Mouse (Mus musculus) CD4-positive helper T cell, adult 2 months (primary cell): ENCODE measurements around the gene Hps5.
"Not testable (repeated sequence)": the region's sequence is repeated elsewhere in the genome, so short reads cannot be mapped to it uniquely, and the experiment has no call there.

Experiments
- DNase-seq: peaks from one replicate; pipeline ENCODE4 v3.0.0-alpha.2; 2012; ENCODE audit warnings: low read depth, missing footprints, low spot score

The Hps5 gene

DNA sequence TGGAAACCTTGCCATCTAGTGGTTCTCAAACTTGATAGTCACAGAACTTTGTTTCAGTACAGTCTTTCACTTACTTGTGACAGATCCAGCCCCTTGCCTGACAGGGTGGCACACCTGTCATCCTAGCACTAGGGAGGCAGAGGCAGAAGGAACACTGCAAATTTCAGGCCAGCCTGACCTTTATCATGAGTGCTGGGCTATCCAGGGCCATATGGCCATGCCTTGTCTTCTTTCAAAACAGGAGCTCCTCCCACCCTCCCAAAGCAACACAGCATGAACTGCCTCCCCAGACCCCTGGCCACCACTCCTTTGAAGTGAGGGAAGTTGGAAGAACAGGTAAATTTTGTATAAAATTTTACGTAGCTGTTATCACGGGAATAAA, 31.9 kb upstream of the Hps5 start:
- DNase-seq = no peak

DNA sequence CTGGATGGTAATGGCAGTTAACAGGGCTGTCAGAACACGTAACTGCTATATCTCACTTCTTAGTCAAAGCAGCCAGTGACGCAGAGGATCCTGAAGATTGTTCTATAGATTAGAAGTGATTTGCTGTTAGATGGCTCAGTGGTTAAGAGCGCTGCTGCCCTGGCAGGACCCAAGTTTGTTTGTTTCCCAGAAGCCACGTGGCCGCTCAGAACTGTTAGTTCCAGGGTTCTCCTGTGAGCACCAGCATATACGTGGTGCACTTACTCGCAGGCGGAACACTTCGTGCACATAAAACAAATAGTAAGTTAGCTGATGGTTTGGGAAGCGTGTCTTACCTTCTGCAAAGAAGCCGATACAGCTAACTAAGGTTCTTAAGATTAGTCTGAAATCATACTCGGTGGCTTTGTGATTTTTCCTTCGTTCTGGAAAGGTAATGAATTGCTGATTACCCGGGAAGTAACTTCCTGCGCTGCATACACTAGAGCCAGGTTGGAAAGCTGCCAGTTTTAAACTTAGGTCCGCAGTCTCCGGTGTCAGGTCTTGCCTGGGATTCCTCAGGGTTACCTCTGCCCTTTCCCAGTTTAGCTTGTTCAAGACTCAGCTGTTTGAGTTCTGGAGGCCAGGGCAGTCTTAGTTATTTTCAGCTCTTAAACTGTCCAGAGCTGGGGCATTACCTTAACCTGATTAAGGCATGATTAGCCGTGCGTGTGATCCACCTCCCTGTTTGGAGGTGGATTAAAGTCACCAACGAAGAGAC, 31.4 kb upstream of the Hps5 start:
- peak; percentile 30 for DNase-seq

DNA sequence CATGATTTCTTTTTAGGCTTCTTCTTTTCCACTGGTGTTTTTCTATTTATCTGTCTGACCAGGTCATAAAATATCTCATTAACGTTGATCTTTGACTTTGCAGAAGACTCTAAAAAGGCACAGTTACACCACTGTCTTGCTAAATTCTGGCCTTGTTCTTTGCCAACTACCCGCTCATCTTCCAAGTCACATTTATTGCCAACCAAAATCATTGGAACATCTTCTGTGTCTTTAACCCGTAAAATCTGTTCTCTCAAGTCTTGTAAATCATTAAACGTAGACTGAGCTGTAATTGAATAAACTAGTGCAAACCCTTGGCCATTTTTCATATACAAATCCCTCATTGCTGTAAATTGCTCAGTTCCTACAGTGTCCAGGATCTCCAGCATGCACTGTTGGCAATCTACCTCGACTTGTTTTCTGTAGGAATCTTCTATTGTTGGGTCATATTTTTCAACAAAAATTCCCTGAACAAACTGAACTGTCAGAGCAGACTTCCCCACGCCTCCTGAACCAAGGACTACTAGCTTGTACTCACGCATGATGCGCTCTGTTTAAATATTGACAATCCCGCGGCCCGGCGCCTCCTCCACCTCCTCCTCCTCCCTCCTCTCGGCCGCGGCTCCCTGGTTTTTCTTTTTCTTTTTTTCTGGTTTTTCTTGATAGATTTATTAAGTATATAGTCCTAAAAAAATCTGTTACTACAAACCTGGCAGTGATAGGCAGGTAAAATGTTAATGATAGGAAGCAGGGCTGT, 25.2 kb upstream of the Hps5 start:
- not testable (repeated sequence) for DNase-seq

DNA sequence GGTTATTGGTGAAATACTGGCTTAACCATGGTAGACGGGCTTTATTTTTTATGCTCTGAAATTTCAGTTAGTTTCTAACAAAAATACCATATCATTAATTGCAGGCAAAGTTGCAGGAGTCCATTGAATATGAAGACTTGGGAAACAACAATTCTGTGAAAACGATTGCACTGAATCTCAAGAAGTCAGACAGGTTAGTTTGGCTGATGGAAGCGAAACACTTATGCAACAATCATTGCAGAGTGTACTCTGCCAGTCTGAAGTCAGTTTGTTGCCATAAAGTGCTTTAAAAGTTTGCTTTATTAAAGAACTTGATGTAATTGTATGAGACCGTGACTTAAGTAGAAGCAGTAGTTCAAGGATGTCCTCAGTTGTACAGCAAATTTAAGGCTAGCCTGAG, 18.1 kb upstream of the Hps5 start:
- DNase-seq = no peak

DNA sequence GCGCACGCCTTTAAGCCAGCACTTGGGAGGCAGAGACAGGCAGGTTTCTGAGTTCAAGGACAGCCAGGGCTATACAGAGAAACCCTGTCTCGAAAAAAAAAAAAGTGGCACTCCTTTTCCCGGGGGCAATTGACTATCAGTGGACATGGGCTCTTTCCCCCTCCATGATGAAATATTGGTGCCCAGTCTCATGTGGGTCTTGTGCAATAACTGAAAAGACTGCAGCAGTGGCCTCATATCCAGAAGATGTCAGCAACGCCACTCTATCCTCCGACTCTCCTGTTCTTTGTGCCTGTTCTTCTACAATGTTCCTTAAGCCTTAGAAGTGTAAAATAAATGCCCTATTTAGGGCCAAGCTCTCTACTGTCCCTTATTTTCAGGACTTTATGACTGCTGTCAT, 14.5 kb upstream of the Hps5 start:
- no peak for DNase-seq

DNA sequence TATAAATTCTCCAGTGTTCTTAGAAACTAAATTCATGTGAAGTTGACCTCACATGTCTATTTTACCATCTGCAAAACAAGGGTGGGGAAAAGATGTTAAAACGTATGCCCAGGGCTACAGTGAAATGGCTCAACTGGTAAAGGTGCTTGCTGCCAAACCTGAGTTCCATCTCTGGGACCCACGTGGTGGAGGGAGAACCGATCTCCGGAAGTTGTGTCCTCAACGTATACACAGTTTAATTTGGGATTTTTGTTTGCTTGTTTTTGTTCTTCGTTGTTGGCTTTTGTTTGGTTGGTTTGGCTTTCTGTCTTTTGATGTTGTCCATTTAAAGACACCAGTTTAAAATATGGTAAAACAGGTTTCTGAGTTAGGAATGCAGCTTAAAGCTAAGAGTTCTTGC, 915 bp upstream of the Hps5 start:
- DNase-seq = no peak

DNA sequence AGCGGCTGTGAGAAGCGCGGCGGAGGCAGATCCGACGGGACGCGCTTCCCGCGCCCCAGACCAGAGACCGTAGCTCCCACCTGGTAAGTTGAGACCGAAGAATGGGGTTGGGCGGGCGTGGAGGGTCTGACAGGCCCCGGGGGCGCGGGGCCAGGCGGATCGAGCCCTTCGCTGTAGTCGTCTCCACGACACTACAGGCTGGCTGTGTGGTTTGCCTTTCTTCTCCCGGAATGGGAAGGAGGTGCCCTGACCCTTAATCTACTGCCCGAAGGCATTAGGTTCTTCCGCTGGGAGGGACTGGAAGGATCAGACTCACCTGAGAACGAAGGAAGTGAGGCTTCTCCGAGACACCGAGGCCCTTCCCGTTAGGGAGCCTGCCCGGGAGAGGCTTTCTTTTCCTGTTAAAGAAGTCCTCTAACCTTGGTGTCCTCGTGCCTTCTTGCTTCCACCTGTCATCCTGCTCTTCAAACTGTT, 379 bp upstream of the Hps5 start:
- no peak for DNase-seq

DNA sequence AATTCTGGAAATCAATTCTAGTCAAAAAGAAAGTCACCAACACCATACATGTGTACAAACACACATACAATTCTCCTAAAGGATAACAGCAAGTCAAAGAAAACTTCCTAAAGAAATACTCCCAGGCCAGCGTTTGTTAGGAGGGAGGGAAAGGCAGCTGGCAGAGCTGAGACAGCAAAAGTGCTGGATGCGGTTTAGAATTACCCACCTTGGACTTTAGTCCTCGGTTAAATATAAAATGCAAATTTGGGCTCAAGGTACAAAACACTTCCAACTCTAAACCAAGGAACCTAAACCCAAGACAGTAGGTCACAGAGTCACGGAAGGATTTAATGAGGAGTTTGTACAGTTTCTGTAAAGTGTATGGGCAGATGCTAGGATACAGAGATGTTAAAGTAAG, 2.0 kb downstream of the Hps5 start:
- DNase-seq = no peak

DNA sequence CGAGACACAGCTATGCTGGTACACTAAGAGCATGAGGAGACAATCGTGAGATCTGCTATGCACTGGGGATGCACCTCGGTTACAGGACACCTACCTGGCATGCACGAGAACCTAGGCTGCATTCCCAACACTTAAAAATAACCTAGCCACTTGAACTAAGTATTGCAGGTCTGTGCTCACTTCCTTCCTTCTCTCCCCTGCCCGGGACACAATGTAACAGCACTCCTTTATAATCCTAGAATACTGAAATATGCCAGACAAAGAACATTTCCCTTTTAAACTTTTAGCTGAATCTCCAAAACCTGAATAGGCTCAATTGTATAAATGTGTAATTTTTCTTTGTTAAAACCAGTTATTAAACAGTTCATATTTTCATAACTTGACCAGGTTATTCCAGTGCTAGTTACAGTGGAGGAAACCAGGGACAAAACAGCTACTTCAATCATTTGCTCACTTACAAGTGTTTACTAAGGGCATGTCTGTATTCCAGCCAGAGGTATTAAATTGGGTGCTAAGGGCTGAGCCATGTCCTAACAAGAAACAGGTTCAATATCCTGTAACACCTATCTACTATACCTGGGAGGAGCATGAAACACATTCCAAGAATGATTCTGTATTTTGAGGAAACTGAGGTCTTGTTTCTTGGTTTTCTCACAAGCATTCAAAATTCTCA, 6.6 kb downstream of the Hps5 start:
- DNase-seq = no peak

DNA sequence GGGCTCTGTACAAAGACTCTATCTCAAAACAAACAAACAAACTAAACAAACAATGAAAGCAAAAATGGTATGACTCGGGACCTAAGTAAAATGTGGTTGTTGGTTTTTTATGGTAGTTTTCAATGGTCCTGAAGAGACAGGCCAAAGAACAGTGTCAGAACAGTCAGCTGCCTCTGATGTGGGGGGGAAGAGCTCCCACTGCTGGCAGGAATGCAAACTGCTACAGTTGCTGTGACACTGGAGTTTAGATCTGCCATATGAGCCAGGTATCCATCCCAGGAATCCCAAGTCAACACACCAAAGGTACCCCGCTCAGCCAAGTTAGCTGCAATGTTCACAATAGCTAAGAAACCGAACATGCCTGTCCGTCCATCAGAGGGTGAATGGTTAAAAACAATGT, 25.2 kb downstream of the Hps5 start:
- peak; percentile 56 for DNase-seq

DNA sequence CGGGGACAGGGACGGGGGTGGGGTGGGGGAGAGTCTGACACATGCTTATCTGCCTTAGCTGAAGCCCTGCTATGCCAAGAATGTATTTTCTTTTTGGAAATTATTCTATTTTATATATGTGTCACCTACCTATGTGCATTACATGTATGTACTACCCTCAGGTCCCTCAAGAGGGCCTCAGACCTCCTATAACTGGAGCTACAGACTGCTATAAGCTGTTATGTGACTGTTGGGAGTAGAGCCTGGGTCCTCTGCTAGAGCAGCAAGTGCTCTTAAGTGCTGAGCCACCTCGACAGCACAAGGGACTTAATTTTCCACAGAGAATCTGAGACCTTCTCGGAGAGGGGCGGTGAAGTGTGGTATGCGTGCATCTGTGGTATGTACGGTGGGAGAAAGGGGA, 27.4 kb downstream of the Hps5 start:
- DNase-seq = no peak

DNA sequence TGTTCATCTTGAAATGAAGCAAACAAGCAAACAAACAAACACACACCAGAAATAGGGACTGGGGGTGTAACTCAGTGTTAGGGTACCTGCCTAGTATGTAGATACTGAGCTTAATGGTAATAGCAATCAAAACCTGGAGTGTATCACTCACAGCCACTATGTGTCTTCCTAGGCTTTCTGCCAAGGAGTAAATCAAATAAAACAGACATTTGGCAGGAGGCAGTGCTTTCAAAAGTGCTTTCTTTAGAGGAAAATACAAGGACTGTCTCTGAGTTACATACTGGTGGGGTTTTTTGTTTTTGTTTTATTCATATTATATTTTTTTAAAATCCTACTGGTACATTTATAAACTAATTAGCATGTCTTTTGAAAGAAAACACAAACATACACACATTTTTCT, 28.5 kb downstream of the Hps5 start:
- no peak for DNase-seq

DNA sequence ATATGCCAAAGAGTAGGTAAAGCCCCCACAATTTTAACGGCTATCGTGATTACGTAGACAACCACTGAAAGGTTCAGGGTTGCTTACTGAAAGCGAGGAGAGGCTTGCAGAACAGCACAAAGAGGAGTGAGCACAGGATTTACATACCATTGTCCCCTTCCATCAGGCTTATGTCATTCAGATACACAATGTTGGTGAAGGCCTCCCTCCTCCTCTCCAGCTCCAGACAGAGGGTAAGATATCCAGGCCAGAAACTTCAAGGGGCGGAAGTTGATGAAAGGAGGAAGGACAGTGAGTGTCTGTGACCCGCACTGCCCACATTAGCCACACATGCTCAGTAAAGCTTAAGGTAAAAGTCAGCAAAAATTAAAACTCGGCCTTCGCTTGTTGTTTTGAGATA, 31.2 kb downstream of the Hps5 start:
- no peak for DNase-seq

DNA sequence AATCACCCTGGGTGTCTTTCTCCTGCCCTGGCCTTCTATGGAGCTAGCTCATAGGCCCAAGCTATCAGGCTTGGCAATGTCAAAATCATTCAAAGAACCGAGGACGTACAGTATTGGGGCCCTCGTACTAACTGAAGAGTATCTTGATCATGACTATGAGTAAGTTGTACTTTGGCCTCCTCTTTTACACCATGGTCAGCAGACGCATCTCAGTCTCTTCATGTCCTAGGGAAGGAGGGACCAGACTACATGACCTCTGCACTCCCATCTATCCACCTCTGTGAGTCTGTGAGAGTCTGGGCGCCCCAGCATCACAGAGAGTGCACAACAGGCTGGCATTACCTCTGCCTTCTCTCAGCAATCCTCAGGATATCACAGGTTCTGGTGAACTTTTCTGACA, 33.3 kb downstream of the Hps5 start:
- DNase-seq = no peak

DNA sequence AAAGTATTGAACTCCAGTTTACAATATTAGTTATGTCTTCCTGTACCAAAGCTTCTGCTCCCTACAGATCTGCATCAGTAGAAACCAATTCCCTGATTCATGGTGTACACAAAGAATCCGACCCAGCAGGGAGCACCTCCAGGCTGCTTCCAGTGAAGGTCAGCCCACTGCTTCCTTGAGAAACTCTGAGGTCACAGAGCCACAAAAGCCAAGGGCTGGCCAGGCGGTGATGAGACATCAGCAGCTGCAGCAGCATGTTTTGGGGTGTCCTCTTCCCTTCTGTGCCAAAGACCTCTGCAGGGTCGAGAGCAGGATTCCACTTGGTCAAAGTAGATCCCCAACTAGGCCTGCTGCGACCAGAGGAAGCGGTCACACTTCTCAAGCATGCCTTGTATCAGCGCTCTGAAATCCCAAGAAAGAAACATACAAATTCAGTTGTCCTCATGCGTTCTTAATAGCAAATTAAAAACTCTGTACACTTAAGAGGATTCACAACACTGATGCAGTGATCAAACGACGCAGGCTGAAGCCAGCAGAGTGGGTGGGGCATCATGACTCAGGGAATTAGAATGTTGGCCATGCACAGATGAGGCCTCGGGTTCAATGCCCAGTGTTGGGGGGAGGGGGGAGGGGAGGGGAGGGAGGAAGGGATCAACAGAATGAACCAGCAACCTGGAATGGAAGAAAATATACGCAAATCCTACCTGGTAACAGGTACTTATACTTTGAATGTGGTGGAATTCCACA, 34.6 kb downstream of the Hps5 start:
- no peak for DNase-seq

DNA sequence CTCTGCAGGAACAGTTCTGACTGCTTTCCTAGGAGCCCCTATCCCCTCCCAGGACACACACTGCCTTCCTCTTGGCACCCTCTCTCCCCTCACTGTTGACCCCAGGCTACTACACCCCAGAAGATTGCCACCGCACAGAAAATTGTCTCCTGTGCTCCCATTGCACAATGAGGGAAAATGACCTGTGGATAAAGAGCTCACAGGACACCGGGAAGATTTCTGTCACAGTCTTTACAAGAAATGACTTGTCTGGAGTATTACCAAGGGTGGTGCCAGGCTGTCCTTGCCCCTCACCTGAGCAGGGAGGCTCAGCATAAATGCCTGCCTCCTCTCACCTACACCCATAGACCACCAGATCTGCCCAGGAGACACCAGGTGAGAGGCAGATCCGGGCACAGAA, 44.4 kb downstream of the Hps5 start, which contains the start of gene Saa2:
Gene Saa2, plus strand, starts transcription at position 301 of the 400 bp plus-strand sequence.
- DNase-seq = no peak

DNA sequence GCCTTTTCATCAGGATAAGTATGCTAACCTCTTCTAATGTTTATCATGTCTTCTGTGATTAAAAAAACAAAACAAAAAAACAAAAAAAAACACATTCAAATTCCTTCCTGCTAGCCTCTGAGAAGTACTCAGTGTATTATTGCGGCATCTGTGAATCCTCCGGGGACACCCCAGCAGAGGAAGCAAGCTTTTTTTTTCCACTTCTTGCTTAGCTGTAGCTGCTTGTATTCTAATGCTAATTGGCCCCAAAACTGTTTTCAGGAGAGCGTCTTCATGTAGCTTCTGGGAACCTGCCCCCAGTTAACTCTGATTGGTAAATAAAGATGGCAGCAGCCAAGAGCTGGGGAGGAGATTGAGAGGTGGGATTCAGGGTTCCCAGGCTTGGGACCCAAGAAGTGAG, 47.4 kb downstream of the Hps5 start:
- no peak for DNase-seq

DNA sequence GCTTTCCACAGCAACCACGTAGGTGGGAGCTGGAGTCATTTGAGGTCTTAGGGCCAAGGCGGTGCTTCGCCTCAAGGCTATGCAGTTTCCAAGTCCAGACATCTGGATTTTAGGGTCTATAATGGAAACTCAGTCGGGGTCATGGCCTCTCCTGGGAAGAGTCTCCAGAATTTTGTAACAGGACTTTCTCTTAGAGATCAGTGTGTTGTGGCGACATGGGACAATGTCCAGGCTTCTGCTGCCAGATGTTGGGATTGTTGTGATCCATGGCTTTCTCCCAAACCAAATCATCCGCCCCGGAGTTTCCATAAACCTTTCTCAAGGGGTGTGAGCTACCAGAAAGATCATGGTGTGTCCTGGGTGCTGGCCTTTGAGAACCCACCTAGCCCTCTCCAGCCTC, 49.5 kb downstream of the Hps5 start:
- DNase-seq = no peak

DNA sequence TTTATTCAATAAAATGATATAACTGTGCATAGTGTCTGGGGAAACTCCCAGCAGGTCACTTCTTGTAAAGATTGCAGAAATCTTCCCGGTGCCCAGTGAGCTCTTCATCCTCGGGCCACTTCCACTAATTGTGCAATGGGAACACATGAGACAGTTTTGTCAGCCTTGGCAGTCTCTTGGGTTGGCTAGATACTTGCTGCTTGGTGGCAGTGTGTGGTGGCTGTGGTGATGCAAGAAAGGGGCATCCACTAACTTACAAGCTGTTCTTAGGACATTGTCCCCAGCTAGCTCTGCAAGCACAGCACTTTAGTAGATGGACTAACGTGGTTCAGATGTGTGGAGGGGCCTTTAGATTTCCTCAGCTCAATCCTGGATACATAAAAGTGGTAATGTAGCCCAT, 50.0 kb downstream of the Hps5 start:
- no peak for DNase-seq

DNA sequence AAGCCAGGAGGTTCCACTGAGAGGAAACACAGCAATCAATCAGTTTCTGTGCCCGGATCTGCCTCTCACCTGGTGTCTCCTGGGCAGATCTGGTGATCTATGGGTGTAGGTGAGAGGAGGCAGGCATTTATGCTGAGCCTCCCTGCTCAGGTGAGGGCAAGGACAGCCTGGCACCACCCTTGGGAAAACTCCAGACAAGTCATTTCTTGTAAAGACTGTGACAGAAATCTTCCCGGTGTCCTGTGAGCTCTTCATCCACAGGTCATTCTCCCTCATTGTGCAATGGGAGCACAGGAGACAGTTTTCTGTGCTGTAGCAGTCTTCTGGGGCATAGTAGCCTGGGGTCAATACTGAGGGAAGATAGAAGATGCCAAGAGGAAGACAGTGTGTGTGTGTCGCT, 53.0 kb downstream of the Hps5 start, which contains the start of gene Saa1:
Gene Saa1, minus strand, starts transcription at position 101 of the 400 bp plus-strand sequence.
- DNase-seq = not testable (repeated sequence)

DNA sequence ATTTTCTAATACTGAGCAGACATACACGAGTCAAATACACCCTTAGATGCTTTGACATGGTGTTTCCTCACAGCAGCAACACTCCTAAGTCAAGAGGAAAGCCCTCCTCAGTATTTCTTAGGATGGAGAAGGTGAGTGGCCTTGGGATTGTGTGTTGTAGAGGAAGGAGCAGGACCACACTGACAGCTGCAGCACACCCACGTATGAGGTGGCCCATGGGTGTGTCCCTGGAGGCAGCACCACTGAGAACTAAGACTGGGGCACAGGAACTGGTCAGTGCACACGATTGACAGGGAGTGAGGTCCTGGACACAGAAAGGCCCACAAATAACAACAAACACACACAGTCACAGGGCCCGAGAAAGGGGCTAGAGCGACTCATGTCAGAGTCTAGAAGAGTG, 55.8 kb downstream of the Hps5 start:
- DNase-seq = not testable (repeated sequence)
